Mouse (Mus musculus): Measurements from ENCODE around the gene Alpk3.
A peak's percentile ranks its signal among the peaks of the same experiment; 100 is the strongest.
"Not testable (repeated sequence)": the region's sequence is repeated elsewhere in the genome, so short reads cannot be mapped to it uniquely, and the experiment has no call there.

Gene Alpk3

DNA sequence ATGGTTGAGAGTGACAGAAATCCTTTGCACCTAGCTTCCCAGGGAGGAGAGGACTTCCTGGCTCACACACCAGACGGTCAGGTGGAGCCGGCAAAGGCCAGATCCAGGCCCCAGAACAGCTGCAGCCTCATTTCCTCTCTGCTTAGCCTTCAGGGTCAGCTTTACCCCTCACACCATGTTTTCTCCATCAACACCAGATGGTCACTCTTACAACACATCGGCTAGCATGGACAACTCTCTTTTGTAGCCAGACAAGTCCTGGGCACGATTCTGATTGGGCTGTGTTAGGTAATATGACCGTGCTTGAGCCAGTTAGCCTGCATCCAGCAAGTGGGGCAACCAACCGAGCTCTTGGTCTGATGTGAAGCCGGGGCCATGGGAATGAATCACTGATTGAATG lies 74.5 kb downstream of the Alpk3 start:
- DNase-seq (ENCODE audit: low spot score) = no peak

DNA sequence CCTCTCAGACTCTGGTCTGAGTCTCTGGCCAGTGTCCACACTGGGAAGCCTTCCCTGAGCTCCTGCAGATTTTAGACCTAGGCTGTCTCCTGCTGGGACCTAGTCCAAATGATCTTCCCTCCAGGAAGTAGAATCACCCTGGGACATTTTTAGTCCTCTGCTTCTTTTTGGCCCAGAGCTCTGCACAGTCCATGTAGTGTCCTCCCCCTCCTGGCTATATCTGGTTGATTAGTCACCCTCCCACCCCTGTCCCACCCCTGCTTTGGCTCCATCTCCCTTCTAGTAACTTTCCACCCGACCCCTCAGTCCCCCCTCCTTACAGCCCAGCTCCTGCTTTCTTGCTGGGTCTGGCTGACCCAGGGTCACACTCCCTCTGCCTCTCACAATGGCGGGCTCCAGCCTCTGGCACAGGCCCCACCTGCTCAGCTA lies 75.5 kb downstream of the Alpk3 start:
- no peak for DNase-seq (ENCODE audit: low spot score)

DNA sequence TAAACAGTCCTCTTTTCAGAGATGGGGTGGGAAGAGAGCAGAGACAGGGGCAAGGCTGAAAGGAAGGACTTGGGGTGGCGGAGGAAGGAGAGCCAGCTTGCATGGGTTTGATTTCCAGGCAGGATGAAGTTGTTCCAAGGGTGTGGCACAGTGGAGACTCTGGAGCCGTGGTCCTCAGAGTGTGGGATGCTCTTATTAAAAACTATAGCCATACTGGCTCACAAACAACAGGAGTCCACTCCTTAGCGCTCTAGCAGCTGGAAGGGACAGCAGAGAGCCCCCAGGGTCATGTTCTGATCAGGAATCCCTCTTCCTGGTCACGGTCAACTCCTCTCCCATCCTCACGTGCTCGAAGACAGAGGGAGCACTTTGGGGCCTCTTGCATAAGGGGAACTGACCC lies 76.0 kb downstream of the Alpk3 start:
- no peak for DNase-seq (ENCODE audit: low spot score)

DNA sequence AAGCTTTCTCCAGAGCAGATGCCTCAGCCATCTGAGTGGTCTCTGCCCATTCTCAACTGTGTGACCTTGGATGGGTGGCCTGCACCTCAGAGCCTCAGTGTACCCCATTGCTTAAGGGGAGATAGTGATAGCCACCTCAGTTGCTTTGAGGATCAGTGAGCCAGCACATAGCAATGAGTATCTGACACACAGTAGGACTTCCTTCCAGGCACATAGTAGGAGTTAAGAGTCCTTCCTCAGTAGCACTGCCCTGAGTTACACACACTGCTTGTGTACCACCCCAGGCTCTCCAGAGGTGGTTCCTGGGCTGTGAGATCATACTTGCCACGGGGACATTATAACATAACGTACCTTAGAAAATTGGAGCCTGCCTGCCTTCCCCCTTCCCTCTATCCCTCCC lies 76.5 kb downstream of the Alpk3 start:
- DNase-seq (ENCODE audit: low spot score) = no peak

DNA sequence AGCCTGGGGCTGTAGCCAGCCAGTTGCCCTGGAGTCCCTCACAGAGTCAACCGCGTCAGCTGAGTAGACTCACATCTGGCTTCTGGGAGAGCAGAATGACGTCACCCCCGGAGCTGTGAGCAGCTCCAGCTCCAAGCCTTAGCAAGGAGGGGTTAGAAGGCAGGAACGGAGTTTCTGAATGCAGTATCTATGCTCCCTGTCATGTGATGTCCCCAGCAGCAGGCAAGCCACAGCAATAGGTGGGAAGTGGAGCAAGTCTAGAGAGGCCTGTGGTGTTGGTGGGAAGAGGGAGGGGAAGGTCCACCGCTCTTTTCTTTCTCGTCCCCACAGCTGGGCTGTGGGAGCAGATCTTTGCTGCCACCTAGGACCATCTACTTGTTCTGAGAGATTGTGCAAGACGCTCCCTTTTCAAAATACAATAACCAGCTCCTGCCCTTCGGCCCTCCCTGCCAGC lies 77.2 kb downstream of the Alpk3 start:
- DNase-seq (ENCODE audit: low spot score) = peak; percentile 22

DNA sequence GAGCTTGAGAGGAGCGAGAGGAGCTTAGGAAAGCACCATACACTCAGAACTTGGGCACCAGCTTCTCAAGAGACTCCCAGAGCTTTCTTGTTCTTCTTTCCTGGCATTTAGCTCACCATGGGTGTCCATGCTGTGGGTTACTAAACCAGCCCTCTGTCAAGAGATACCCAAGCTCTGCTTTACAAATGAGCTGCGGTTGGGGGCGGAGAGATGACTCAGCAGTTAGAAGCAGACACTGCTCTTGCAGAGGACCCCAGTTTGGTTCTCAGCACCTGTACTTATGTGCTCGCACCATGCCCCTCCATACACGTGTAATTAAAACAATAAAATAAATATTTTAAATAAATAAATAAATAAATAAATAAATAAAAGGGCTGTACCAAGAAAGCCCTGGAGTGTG lies 79.9 kb downstream of the Alpk3 start:
- no peak for DNase-seq (ENCODE audit: low spot score)

DNA sequence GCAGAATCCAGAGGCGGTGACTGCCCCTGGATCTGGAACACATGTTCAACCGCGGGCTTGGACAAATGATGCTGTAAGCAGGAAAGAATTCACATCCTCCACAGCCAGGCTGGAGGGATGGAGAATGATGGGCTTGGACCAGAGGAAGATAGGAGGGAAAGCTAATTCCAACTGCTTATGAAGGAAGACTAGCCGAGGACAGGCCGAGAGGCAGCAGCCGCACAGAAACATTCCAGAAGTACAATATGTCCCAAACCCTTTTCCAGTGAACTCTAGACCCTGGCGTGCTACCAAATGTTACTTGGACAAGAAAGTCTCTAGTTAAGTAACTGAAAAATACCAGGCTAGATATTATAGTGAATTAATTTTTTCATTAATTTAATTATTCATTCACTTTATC lies 81.7 kb downstream of the Alpk3 start:
- DNase-seq (ENCODE audit: low spot score) = no peak

DNA sequence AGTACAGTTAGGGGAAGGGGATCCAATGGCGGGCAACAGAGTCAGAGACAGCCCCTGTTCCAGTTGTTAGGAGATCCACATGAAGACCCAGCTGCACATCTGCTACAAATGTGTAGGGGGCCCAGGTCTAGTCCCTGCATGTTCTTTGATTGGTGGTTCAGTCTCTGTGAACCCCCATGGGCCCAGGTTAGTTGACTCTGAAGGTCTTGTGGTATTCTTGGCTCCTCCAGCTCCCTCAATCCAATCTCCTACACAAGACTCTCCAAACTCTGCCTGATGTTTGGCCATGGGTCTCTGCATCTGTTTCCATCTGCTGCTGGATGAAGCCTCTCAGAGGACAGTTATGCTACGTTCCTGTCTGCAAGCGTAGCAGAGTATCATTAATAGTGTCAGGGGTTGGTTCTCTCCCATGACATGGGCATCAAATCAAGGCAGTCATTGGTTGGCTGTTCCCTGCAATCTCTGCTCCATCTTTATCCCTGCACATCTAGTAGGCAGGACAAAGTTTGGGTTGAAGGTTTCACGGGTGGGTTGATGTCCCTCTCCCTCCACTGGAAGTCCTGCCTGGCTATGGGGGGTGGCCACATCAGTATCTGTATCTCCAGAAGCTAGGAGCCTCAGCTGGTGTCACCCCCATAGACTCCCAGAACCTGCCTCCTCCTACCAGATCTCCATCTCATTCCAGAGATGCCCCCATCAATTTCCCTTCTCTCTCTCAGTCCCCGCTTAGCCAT lies 82.4 kb downstream of the Alpk3 start:
- DNase-seq (ENCODE audit: low spot score) = no peak

DNA sequence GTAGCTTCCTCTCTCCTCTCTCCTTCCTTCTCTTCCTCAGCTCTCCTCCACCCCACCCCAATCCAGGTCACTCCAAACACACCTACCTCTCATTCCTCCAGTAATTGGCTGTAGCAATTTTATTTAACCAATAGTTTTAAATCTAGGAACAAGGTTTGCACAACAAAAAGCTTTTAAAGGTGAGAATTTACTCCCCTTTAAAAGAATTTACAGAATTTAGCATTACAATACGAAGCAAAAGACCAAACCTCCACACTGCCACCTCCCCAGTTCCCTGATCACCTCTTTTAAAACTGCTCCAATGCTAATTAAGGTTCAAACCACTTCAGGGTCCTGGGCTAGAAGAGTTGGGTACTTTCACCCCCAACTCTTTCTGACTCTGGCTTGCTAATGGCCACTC lies 84.1 kb downstream of the Alpk3 start:
- DNase-seq (ENCODE audit: low spot score) = no peak

DNA sequence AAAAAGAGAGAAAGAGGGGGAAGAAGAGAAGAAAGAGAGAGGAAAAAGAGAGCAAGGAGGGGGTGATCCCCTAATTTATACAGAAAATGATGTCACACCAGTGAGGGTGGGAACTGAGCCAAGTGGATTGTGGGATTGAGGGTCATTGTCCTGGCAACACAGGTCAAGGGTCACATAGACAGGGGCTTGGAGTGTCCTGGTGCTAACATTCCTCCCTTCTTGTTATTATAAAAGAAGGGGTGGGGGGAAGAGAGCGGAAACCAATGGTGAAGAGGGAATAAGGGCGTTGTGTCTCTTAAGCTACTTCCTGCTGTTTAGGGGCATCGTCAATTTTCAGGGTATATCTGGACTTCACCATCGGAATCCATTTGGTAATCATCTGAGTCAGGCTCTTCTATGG lies 85.7 kb downstream of the Alpk3 start:
- DNase-seq (ENCODE audit: low spot score) = not testable (repeated sequence)

DNA sequence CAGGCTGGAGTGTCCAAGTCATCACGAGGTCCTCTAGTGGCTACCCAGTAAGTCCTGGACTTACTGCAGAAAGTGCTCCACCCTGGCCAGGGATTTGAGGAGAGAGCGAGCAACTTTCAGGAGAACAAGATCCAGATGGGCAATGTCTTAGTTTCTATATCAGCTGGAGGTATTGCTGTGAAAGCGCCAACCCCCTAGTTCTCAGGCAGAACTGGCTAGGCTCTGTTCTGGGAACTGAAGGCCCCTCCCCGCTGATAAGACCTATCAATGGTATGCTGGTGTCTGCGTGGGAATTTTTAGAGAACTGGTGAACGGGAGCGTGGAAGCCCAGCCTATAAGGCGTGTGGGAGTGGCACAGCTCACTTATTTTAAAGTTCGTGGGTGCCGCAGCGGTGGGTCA lies 92.4 kb downstream of the Alpk3 start:
- no peak for DNase-seq (ENCODE audit: low spot score)

DNA sequence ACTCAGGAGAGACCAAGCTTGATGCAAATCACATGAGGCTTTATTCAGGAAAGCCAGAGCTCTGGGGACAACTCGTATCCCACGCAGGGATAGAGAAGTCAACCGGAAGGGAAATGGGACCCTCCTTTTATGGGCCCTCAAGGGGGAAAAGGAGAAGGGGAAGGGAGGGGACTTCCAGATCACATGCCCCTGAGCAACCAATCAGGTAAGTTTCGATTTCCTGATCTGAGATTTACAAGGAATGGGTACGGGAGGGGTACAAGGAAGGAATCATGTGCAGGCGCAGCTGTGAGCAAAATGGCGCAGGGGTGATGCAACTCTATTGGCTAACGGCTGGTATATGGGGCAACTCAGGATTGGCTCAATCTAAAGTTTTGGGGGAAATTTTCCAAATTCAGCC lies 93.8 kb downstream of the Alpk3 start:
- DNase-seq (ENCODE audit: low spot score) = no peak

DNA sequence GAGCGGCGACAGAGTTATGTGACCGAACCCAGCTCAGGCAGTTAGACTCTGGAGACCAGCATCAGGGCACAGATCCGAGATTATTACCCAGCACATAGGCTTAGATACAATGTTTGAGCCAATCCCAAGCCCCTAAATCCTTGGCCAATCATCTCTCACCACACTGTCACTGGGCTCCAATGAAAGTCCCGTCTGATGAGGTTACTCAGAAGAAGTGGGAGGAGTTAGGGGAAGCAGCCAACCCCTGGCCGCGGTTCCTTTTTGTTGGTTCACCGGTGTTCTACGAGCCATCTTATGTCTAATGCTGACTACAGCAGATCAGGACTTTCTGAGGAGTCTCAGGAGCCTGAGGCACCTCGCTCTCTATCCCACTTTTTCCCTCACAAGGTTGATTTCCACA lies 94.9 kb downstream of the Alpk3 start:
- DNase-seq (ENCODE audit: low spot score) = no peak

DNA sequence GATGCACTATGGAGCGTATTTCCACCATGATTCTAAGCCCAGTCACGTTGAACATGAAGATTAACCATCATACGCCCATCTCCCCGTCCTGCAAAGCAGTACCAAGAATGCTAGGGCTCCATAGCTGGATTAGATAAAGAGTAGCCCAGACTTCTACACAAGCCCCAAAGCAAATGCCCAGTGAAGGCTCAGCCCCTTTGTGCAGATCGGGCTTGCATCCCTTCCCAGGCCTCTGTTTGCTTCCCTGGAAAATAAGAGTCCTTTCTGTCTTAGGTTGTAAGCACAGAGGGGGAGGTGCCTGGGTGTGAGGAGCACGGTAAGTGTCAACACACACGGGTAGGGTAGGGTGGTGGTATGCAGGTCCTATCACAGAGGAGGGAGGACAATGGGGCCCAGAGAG lies 95.4 kb downstream of the Alpk3 start:
- no peak for DNase-seq (ENCODE audit: low spot score)

DNA sequence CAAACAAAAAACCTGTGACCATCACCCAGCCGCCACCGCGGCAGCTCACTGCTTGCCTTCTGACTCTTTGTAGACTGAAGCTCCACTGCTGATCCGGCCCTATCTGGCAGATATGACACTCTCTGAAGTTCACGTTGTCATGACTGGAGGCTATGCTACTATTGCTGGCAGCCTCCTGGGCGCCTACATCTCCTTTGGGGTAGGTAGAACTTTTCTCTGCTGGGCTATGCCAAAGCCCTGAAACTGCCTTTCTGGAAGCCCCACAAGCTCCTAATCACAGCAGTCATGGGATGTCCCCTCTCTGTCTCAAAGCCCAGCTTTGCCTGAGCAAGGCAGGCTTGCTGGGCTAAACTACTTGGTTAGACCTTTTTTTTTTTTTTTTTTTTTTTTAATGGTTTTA lies 95.9 kb downstream of the Alpk3 start:
- no peak for DNase-seq (ENCODE audit: low spot score)

DNA sequence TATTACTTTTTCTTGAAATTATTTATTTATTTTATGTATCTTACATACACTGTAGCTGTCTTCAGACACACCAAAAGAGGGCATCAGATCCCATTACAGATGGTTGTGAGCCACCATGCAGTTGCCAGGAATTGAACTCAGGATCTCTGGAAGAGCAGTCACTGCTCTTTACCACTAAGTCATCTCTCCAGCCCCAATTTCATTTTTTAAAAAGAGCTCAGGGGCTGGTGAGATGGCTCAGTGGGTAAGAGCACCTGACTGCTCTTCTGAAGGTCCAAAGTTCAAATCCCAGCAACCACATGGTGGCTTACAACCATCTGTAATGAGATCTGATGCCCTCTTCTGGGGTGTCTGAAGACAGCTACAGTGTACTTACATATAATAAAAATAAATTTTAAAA lies 96.8 kb downstream of the Alpk3 start:
- not testable (repeated sequence) for DNase-seq (ENCODE audit: low spot score)

DNA sequence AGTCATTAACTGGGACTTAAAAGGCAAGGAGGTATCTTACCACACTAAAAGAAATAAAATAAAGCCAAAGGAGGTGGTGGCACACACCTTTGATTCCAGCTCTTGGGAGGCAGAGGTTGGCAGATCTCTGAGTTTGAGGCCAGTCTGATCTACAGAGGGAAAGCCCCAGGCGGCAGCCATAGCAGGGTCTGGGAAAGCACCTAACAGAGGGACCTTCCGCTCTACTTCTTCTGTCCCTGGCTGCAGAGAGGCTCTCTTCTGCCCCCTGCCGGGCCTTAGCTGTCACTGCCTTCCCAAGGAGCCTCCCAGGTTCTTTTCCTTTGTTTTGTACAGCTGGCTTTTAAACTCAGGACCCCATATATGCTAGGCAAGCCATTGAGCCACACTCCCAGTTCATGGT lies 97.6 kb downstream of the Alpk3 start:
- no peak for DNase-seq (ENCODE audit: low spot score)
